Mouse (Mus musculus): ENCODE measurements at regions not wholly inside any gene's neighbourhood (a gene's known extent, or its start where the extent isn't known, plus 50 kb on each side); places are given as distances from the start of the nearest gene placed in this dataset.
A peak's percentile ranks its signal among the peaks of the same experiment; 100 is the strongest.
"Not testable (repeated sequence)": the region's sequence is repeated elsewhere in the genome, so short reads cannot be mapped to it uniquely, and the experiment has no call there.

GRCm38 (mm10) chr16:29745486-29745885 lies 166.4 kb downstream of the Opa1 start:
- DNase-seq (ENCODE audit: low spot score in 2 of 2), result no peak

- DNase-seq (ENCODE audit: low spot score in 2 of 2), result no peak
Observed at GRCm38 (mm10) chr16:29746245-29746644, 167.1 kb downstream of the Opa1 start.

- DNase-seq (ENCODE audit: low spot score in 2 of 2), result no peak
Observed at GRCm38 (mm10) chr16:29749167-29749566, 170.0 kb downstream of the Opa1 start.

GRCm38 (mm10) chr16:29754579-29755199 lies 175.6 kb downstream of the Opa1 start:
- peak in 1 of 2 experiments; percentile 43 for DNase-seq (ENCODE audit: low spot score in 2 of 2)

- no peak for DNase-seq (ENCODE audit: low spot score in 2 of 2)
Observed at GRCm38 (mm10) chr16:29758246-29758645, 179.1 kb downstream of the Opa1 start.

- no peak for DNase-seq (ENCODE audit: low spot score in 2 of 2)
Observed at GRCm38 (mm10) chr16:29759416-29759815, 180.3 kb downstream of the Opa1 start.

GRCm38 (mm10) chr16:29760627-29761026 lies 181.5 kb downstream of the Opa1 start:
- DNase-seq (ENCODE audit: low spot score in 2 of 2), result no peak

- peak; percentile 41 to 53 for DNase-seq (ENCODE audit: low spot score in 2 of 2)
Observed at GRCm38 (mm10) chr16:29761779-29762277, 182.7 kb downstream of the Opa1 start.

- no peak for DNase-seq (ENCODE audit: low spot score in 2 of 2)
Observed at GRCm38 (mm10) chr16:29764376-29764775, 185.2 kb downstream of the Opa1 start.

- DNase-seq (ENCODE audit: low spot score in 2 of 2), result not testable (repeated sequence)
Observed at GRCm38 (mm10) chr16:29765801-29766200, 186.7 kb downstream of the Opa1 start.

GRCm38 (mm10) chr16:29771320-29771719 lies 192.2 kb downstream of the Opa1 start:
- DNase-seq (ENCODE audit: low spot score in 2 of 2), result no peak

- peak in 1 of 2 experiments; percentile 36 for DNase-seq (ENCODE audit: low spot score in 2 of 2)
Observed at GRCm38 (mm10) chr16:29771728-29772608, 192.8 kb downstream of the Opa1 start.

- no peak for DNase-seq (ENCODE audit: low spot score in 2 of 2)
Observed at GRCm38 (mm10) chr16:29772609-29772988, 193.5 kb downstream of the Opa1 start.

GRCm38 (mm10) chr16:29773056-29773455 lies 193.9 kb downstream of the Opa1 start:
- peak in 1 of 2 experiments; percentile 56 for DNase-seq (ENCODE audit: low spot score in 2 of 2)

- DNase-seq (ENCODE audit: low spot score in 2 of 2), result no peak
Observed at GRCm38 (mm10) chr16:29774949-29775348, 195.8 kb downstream of the Opa1 start.

GRCm38 (mm10) chr16:29775879-29776278 lies 196.7 kb downstream of the Opa1 start:
- no peak for DNase-seq (ENCODE audit: low spot score in 2 of 2)

GRCm38 (mm10) chr16:29782441-29782840 lies 203.3 kb downstream of the Opa1 start:
- DNase-seq (ENCODE audit: low spot score in 2 of 2), result no peak

- DNase-seq (ENCODE audit: low spot score in 2 of 2), result no peak
Observed at GRCm38 (mm10) chr16:29785114-29785513, 206.0 kb downstream of the Opa1 start.

GRCm38 (mm10) chr16:29786540-29786939 lies 207.4 kb downstream of the Opa1 start:
- no peak for DNase-seq (ENCODE audit: low spot score in 2 of 2)

GRCm38 (mm10) chr16:29787633-29788511 lies 208.7 kb downstream of the Opa1 start:
- no peak for DNase-seq (ENCODE audit: low spot score in 2 of 2)

GRCm38 (mm10) chr16:29790064-29790463 lies 210.9 kb downstream of the Opa1 start:
- DNase-seq (ENCODE audit: low spot score in 2 of 2), result no peak

- no peak for DNase-seq (ENCODE audit: low spot score in 2 of 2)
Observed at GRCm38 (mm10) chr16:29799250-29799649, 220.1 kb downstream of the Opa1 start.
